Mouse (Mus musculus) forebrain, embryonic 15.5 days (tissue): ENCODE data around the gene Crabp2. TPM values are rescaled to one million over a fixed set of nuclear protein-coding genes. Genes with fewer than 3 reads are reported as not detected.
A peak's percentile ranks its signal among the peaks of the same experiment; 100 is the strongest.

Source experiments
- ATAC-seq: fragments of 200-750 bp; cut with Nextera tagmentation; replicated peaks from 2 replicates; pipeline ENCODE4 v1.8.0; 2017; ENCODE audit warnings: mild to moderate bottlenecking, moderate TSS enrichment, moderate library complexity
- H3K27ac ChIP-seq: fragments of 300-500 bp; sonication (generic); replicated peaks from 2 replicates; pipeline ENCODE4 v1.5.1; 2015; ENCODE audit warnings: mild to moderate bottlenecking, inconsistent platforms
- H3K27me3 ChIP-seq: fragments of 300-500 bp; sonication (generic); 2 replicates; pipeline ENCODE4 v1.6.1; 2015; ENCODE audit warnings: inconsistent platforms
- H3K36me3 ChIP-seq: fragments of 300-500 bp; sonication (generic); 2 replicates; pipeline ENCODE4 v1.6.1; 2015; ENCODE audit warnings: mild to moderate bottlenecking, inconsistent platforms
- H3K4me1 ChIP-seq: fragments of 300-500 bp; sonication (generic); 2 replicates; pipeline ENCODE4 v1.6.1; 2015; ENCODE audit warnings: inconsistent platforms
- H3K4me2 ChIP-seq: fragments of 300-500 bp; sonication (generic); replicated peaks from 2 replicates; pipeline ENCODE4 v1.6.1; 2015; ENCODE audit warnings: mild to moderate bottlenecking, inconsistent platforms
- H3K4me3 ChIP-seq: fragments of 300-500 bp; sonication (generic); 2 replicates; pipeline ENCODE4 v1.5.1; 2015; ENCODE audit warnings: mild to moderate bottlenecking, inconsistent platforms
- H3K9ac ChIP-seq: fragments of 300-500 bp; sonication (generic); replicated peaks from 2 replicates; pipeline ENCODE4 v1.6.1; 2015; ENCODE audit warnings: mild to moderate bottlenecking, inconsistent platforms
- H3K9me3 ChIP-seq: fragments of 300-500 bp; sonication (generic); 2 replicates; pipeline ENCODE4 v1.6.1; 2016; ENCODE audit warnings: inconsistent platforms
- WGBS: fragments of 180-500 bp; shearing (Covaris S2); methylation state at CpG from one replicate; pipeline ENCODE4 v1.1.7; 2015; ENCODE audit warnings: mixed read lengths; 5-methylcytosine and 5-hydroxymethylcytosine counted together
- polyA plus RNA-seq: library from polyadenylated mRNA; unstranded; fragments of >200 nt; fragmentation: Nextera tagmentation; extraction: Ambion mirVana; gene quantifications from 2 replicates; pipeline ENCODE4 v1.2.1, GENCODE M21; 2015

Gene Crabp2
- polyA plus RNA-seq, 1 experiment from 2014 or later, result 14.9 TPM

DNA sequence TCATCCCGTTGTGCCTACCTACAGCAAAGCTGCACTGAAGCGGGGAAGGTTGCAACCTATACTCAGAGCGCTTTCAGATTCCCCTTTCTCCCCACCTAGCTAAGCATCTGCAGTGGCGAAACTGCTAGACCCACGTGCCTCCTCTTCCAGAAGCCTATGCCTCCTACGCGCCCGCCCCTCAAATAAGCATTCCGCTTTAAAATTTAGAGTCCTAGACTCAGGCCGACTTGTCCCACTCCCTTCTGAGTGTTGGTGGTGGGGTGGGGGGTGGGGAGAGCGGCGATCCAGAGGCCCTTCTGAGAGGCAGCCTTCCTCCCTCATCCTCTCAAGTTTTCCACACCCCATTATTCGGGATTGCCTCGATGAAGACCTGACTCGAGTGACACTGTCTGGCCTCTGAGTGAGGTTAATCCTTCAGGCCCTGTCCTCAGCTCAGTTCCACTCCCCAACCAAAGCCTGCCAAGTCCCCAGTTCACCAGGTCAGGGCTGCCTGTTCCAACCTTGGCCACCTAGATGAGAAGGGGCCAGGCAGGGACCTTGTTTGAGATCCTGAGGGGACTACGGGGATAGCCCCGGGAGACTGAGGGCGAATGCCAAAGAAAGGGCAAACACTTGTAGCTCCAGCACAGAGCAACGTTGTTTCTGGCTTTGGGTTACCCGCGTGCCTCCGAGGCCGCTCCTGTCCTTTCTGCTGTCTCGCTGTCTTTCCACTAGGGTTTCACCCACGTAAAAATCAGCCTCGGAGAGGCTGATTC is 1.2 kb upstream of the Crabp2 start:
- Histone ChIP-seq H3K27me3 (no peaks in the 10 kb centered on the region), H3K36me3 (peaks cover 5% of the 10 kb centered on the region), H3K4me1 (peaks cover 56% of the 10 kb centered on the region), H3K9ac (peak overlapping the region; percentile 40), H3K4me3 (peak overlapping the region; percentile 36), H3K9me3 (no peaks in the 10 kb centered on the region), H3K4me2 (peak overlapping the region; percentile 69), H3K27ac (no peak overlapping the region)
- no peak for ATAC-seq
- WGBS, result 7% methylated on average over 26 of the region's 26 CpGs

DNA sequence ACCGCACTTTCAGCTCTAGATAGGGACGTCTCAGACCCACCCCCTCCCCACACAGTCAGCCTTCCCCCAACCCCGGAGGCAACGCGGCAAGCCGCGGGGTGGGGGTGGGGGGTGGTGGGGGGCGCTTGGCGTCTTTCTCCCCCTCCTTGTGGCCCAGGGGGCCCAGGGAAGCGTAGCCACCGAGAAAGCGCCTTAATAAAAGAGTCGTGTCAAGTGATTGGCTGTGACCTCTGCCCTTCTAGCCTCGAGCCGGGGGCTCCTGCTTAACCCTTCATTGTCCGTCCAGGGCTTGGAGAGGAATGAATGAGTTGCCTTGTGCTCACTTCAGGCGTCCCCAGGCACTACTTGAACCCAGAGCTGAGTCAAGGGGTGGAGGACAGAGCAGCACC is 661 bp upstream of the Crabp2 start:
- Histone ChIP-seq H3K4me2 (peak overlapping the region; percentile 69), H3K4me1 (peaks cover 62% of the 10 kb centered on the region), H3K27me3 (no peaks in the 10 kb centered on the region), H3K9me3 (no peaks in the 10 kb centered on the region), H3K36me3 (no peaks in the 10 kb centered on the region), H3K4me3 (peak overlapping the region; percentile 36), H3K9ac (peak overlapping the region; percentile 40), H3K27ac (no peak overlapping the region)
- 0% methylated on average over 17 of the region's 17 CpGs for WGBS
- no peak for ATAC-seq

DNA sequence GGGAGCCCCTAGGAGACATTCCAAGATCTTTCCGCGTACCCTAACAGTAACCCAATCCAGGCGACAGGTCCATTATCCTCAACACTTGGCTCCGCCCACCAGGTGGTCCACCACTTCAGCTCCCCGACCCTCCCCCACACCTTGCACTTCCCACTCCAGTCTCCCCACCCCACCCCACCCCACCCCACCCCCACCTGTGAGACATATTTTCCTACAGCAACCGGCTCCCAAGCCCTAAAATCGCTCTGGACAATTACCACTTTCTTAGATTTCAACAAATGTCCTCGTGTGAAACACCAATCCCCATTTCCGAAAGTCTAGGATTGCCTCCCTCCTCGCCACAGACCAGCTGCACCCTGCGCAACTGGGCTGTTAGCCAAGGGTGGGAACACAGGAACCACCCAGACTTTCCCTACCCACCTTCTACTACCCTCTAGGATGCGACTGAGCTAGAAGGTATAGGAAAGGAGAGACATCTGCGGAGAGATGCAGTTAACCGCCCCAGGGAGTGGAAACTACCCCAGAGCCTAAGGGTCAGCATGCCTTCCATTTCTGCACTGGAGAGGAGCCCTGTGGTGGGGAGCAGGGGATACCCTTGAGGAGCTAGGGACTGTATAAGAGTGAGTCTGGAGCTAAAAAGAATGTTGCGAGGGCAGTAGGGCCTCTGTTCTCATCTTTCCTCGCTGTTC is 944 bp downstream of the Crabp2 start:
- H3K4me3 ChIP-seq, result 0 out of 2 replicates have a peak overlapping the region, but pooled peaks have one; percentile 36
- WGBS, result 10% methylated on average over 16 of the region's 16 CpGs
- H3K27me3 ChIP-seq, result no peaks in the 10 kb centered on the region
- no peak overlapping the region for H3K9ac ChIP-seq
- no peak overlapping the region for H3K27ac ChIP-seq
- no peak for ATAC-seq
- H3K4me2 ChIP-seq, result peak overlapping the region; percentile 69; the same call in 1 of the 2 replicates
- H3K9me3 ChIP-seq, result no peaks in the 10 kb centered on the region
- H3K36me3 ChIP-seq, result no peaks in the 10 kb centered on the region
- peaks cover 65% of the 10 kb centered on the region for H3K4me1 ChIP-seq

GRCm38 (mm10) chr3:87949955-87950515 is 1.6 kb downstream of the Crabp2 start:
- H3K9me3 ChIP-seq, result no peaks in the 10 kb centered on the region
- H3K27ac ChIP-seq, result no peak overlapping the region
- H3K9ac ChIP-seq, result no peak overlapping the region
- no peak for ATAC-seq
- 8% methylated on average over 13 of the region's 13 CpGs for WGBS
- H3K36me3 ChIP-seq, result no peaks in the 10 kb centered on the region
- no peak overlapping the region for H3K4me2 ChIP-seq
- H3K4me3 ChIP-seq, result no peak overlapping the region
- peaks cover 59% of the 10 kb centered on the region for H3K4me1 ChIP-seq
- H3K27me3 ChIP-seq, result no peaks in the 10 kb centered on the region

- H3K27ac ChIP-seq, result no peak overlapping the region
- ATAC-seq, result no peak
Observed at GRCm38 (mm10) chr3:87951946-87952345, 3.5 kb downstream of the Crabp2 start.

DNA sequence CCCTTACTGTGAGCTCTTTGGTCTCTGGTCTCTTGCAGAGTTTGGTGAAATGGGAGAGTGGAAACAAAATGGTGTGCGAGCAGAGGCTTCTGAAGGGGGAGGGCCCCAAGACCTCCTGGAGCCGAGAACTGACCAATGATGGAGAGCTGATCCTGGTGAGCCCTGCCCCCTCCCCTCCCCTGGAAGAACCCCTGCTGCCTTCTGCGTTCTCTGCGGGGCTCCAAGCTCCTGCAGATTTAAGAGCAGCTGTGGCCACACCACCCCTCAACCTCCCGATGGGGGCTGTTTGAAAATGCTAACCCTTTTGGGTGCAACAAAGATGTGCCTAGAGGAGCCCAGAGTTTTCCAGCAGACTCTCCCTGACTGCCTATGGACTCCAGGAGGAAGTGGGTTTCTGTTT is 4.0 kb downstream of the Crabp2 start:
- H3K27ac ChIP-seq, result no peak overlapping the region
- 9% methylated on average over 5 of the region's 5 CpGs for WGBS

More at GRCm38 (mm10) chr3:87951946-87952345, 3.5 kb downstream of the Crabp2 start:
- Histone ChIP-seq H3K4me1 (peaks cover 47% of the 10 kb centered on the region), H3K4me3 (no peak overlapping the region), H3K36me3 (no peaks in the 10 kb centered on the region), H3K9ac (no peak overlapping the region), H3K4me2 (peak overlapping the region; percentile 6; the same call in 1 of the 2 replicates), H3K9me3 (no peaks in the 10 kb centered on the region), H3K27me3 (no peaks in the 10 kb centered on the region)
- 21% methylated on average over 12 of the region's 12 CpGs for WGBS

DNA sequence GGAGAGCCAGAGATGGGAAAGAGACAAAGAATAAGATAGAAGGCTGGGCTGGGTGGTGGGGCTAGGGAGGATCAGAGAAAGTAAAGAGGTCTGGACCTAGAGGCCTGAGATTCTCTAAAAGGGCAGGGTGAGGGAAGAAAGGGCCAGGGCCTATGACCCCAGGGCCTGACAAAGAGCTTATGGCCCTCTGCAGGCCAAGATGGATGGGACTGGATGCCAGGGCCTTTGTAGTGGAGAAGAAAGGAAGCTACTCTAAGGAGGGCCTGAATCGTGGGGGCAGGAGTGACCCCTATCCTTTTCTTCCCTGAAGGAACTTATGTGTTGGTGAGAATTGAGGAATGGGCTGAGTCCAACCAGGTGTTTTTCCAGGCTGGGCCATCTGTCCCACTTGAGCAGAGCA is 9.6 kb downstream of the Crabp2 start:
- WGBS, result 12% methylated on average over 1 of the region's 1 CpGs
- no peak for ATAC-seq

More for the DNA sequence above, 4.0 kb downstream of the Crabp2 start:
- Histone ChIP-seq H3K9me3 (no peaks in the 10 kb centered on the region), H3K4me2 (peak overlapping the region; percentile 6; the same call in 1 of the 2 replicates), H3K4me3 (no peak overlapping the region), H3K9ac (no peak overlapping the region), H3K27me3 (no peaks in the 10 kb centered on the region), H3K4me1 (peaks cover 42% of the 10 kb centered on the region), H3K36me3 (no peaks in the 10 kb centered on the region)
- no peak for ATAC-seq

GRCm38 (mm10) chr3:87958476-87958875 is 10.0 kb downstream of the Crabp2 start:
- peaks cover 14% of the 10 kb centered on the region for H3K4me1 ChIP-seq

More for the DNA sequence above, 9.6 kb downstream of the Crabp2 start:
- H3K9me3 ChIP-seq, result no peaks in the 10 kb centered on the region
- no peaks in the 10 kb centered on the region for H3K27me3 ChIP-seq
- H3K9ac ChIP-seq, result no peak overlapping the region
- H3K4me3 ChIP-seq, result no peak overlapping the region
- H3K36me3 ChIP-seq, result no peaks in the 10 kb centered on the region
- H3K27ac ChIP-seq, result no peak overlapping the region
- peaks cover 15% of the 10 kb centered on the region for H3K4me1 ChIP-seq
- no peak overlapping the region for H3K4me2 ChIP-seq

GRCm38 (mm10) chr3:87958967-87959366 is 10.5 kb downstream of the Crabp2 start:
- Histone ChIP-seq H3K4me1 (peaks cover 14% of the 10 kb centered on the region), H3K4me3 (no peak overlapping the region), H3K27me3 (no peaks in the 10 kb centered on the region), H3K9me3 (no peaks in the 10 kb centered on the region), H3K9ac (no peak overlapping the region), H3K27ac (no peak overlapping the region), H3K36me3 (no peaks in the 10 kb centered on the region), H3K4me2 (no peak overlapping the region)
- ATAC-seq, result no peak
- 33% methylated on average over 1 of the region's 1 CpGs for WGBS

More at GRCm38 (mm10) chr3:87958476-87958875, 10.0 kb downstream of the Crabp2 start:
- Histone ChIP-seq H3K4me2 (no peak overlapping the region), H3K9me3 (no peaks in the 10 kb centered on the region), H3K9ac (no peak overlapping the region), H3K27ac (no peak overlapping the region), H3K4me3 (no peak overlapping the region), H3K27me3 (no peaks in the 10 kb centered on the region), H3K36me3 (no peaks in the 10 kb centered on the region)
- WGBS, result 39% methylated on average over 4 of the region's 4 CpGs
- no peak for ATAC-seq

- H3K27me3 ChIP-seq, result no peaks in the 10 kb centered on the region
- 72% methylated on average over 7 of the region's 7 CpGs for WGBS
- H3K27ac ChIP-seq, result no peak overlapping the region
- no peak for ATAC-seq
- H3K36me3 ChIP-seq, result no peaks in the 10 kb centered on the region
- H3K4me3 ChIP-seq, result no peak overlapping the region
- H3K9me3 ChIP-seq, result no peaks in the 10 kb centered on the region
- H3K4me2 ChIP-seq, result no peak overlapping the region
- H3K9ac ChIP-seq, result no peak overlapping the region
- peaks cover 14% of the 10 kb centered on the region for H3K4me1 ChIP-seq
Observed at GRCm38 (mm10) chr3:87959371-87959770, 10.9 kb downstream of the Crabp2 start.

DNA sequence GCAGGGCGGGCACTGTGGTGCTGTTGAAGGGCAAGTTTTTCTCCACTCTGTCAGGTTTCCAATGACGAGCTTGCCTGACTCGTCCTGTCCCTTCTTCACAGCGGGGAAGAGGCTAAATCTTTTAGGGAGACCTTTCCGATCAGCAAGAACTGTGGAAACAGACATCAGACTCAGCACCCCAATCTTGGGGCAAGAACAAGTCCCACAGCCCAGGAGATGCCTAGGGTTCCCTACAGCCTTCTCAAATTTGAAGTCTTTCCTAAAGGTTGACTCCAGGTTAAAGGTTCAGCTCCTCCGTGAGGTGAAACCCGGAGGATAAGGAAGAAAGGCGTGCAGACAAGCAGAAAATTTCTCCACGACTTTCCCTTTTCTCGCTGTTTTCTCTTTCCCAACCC is 11.7 kb downstream of the Crabp2 start:
- Histone ChIP-seq H3K4me3 (peak overlapping the region; percentile 55), H3K9me3 (no peaks in the 10 kb centered on the region), H3K4me2 (peak overlapping the region; percentile 91), H3K4me1 (peaks cover 14% of the 10 kb centered on the region), H3K36me3 (no peaks in the 10 kb centered on the region), H3K27ac (peak overlapping the region; percentile 97), H3K9ac (peak overlapping the region; percentile 82), H3K27me3 (no peaks in the 10 kb centered on the region)
- ATAC-seq, result peak; percentile 2; the same call in 1 of the 2 replicates
- WGBS, result 4% methylated on average over 10 of the region's 10 CpGs

DNA sequence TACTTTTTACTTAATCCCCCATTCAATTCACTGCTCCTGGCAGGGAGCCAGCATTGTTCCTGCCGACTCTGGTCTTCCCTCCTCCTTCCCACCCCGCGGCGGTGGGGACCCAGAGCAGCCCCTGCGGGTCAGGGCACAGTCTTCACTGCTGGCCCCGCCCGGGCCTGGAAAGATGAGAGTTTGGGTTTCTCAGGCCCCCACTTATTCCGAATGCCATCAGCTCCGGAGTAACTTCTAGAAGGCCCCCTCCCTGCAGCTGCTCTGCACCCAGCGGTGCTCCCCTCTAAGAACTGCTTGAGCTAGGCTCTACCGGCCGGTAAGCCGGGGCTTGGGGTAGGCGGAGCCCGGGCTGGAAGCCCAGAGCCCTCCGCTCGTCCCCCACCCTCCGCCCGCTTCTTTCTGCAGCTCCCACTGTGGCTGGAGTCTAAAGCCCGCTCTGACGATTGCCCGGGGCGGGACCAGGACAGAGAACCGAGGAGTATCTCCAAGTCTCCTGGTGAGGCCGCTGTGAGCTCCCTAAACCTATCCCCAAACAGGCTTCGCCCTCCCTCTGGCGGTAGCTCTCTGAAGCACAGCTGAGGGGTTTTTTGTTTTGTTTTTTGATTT is 12.2 kb downstream of the Crabp2 start:
- Histone ChIP-seq H3K4me2 (peak overlapping the region; percentile 91), H3K27me3 (no peaks in the 10 kb centered on the region), H3K9me3 (no peaks in the 10 kb centered on the region), H3K4me3 (peak overlapping the region; percentile 55), H3K4me1 (peaks cover 14% of the 10 kb centered on the region), H3K36me3 (no peaks in the 10 kb centered on the region), H3K9ac (peak overlapping the region; percentile 82), H3K27ac (peak overlapping the region; percentile 97)
- ATAC-seq, result peak; percentile 99
- WGBS, result under 1% methylated on average over 27 of the region's 27 CpGs
